In the genomic region with DNA sequence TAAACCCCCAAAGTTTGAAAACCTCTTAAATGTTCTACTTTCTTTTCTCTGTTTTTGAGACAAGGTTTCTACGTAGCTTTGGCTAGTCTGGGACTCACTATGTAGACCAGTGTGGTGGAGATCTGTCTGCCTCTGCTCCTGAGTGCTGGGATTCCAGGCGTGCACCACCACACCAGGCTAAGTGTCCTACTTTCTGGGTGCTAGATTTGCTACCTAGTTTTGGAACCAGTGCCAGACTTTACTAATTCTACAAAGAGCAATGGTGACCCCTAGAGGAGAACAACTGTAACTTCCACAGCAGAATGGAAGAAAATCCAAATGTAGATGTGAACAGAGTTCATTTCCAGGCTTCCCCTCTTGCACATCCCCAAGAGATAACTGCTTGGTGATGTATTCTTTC, we compare ENCODE assay signal across 11 mouse cellular contexts. TPM values are rescaled to one million over a fixed set of nuclear protein-coding genes. Genes with fewer than 3 reads are reported as not detected.
A peak's percentile ranks its signal among the peaks of the same experiment; 100 is the strongest.
DNase-seq lines count a peak whose midpoint lies in the region; ATAC-seq and TF ChIP-seq lines count a peak whose summit lies in the region.
"Had no signal": no experiment of that assay in that cellular context is flagged by ENCODE, and none has a peak within 500 bp of the region (broad histone marks: within the 10 kb centered on the region; RNA-seq: fewer than 3 reads in every experiment).

No protein-coding gene starts in this region.

- H3K27me3 ChIP-seq in heart, adult 2 months (ENCODE audit: control insufficient read depth, insufficient read depth, low read length) = no peaks in the 10 kb centered on the region
- H3K27me3 ChIP-seq: embryonic facial prominence, embryonic 13.5 days; limb, embryonic 12.5 days; stomach, embryonic 15.5 days had no signal

- TF ChIP-seq POLR2A in heart, adult 2 months (IDR thresholded peaks at IDR 0.05; ENCODE audit: insufficient read depth, low read depth, low read length) = no peak

- WGBS in heart, adult 2 months = 40% methylated on average over 2 of the region's 2 CpGs

- H3K4me1 ChIP-seq in heart, adult 2 months (ENCODE audit: control insufficient read depth, insufficient read depth, low read length) = peaks cover 2% of the 10 kb centered on the region
- H3K4me1 ChIP-seq: limb, embryonic 12.5 days; stomach, embryonic 15.5 days had no signal

- peak; percentile 100 for TF ChIP-seq CTCF in heart, adult 2 months (IDR thresholded peaks at IDR 0.05)

- H3K27ac ChIP-seq in heart, adult 2 months = no peak overlapping the region
- H3K27ac ChIP-seq: embryonic facial prominence, embryonic 13.5 days; limb, embryonic 12.5 days; stomach, embryonic 15.5 days had no signal

- no peak overlapping the region for H3K9ac ChIP-seq in heart, adult 2 months (ENCODE audit: low read depth, low read length)
- H3K9ac ChIP-seq: embryonic facial prominence, embryonic 13.5 days; limb, embryonic 12.5 days; stomach, embryonic 15.5 days had no signal

- peak; percentile 89 for ATAC-seq in common myeloid progenitor, adult 5-6 weeks (replicated peaks; ENCODE audit: low read depth, poor library complexity, severe bottlenecking)

- TF ChIP-seq EP300 in heart, adult 2 months (IDR thresholded peaks at IDR 0.05; ENCODE audit: insufficient read depth, low read depth, low read length) = 0 out of 2 replicates have a peak, but pooled peaks have one; percentile 26

- H3K4me3 ChIP-seq in heart, adult 2 months = no peak overlapping the region
- H3K4me3 ChIP-seq: embryonic facial prominence, embryonic 13.5 days; limb, embryonic 12.5 days; stomach, embryonic 15.5 days had no signal

- intact Hi-C loops in heart, adult 2 months (cut with DNase I) = loop anchor here (1.0 to 5.0 kb wide), 3 partner anchors 86 to 191 kb away; a partner anchor contains a TSS
- intact Hi-C loops in heart, postnatal 25 days (cut with DNase I) = loop anchor here (1.0 to 10.0 kb wide), 3 partner anchors 87 to 191 kb away; a partner anchor contains a TSS
- intact Hi-C loops in left cerebral cortex, postnatal 14 days (cut with DNase I) = loop anchor here (1.0 to 10.0 kb wide), 2 partner anchors 87 to 167 kb away; a partner anchor contains a TSS

- DNase-seq in heart, adult 2 months = peak; percentile 14 to 39
- no peak for DNase-seq in heart, postnatal 25 days (ENCODE audit: low spot score)
- peak; percentile 75 for DNase-seq in 3T3-L1 (ENCODE audit: low read depth, low spot score)
- DNase-seq in Muller cell, postnatal 12 days (ENCODE audit: inconsistent ontology term) = peak; percentile 71
- peak; percentile 31 to 68 for DNase-seq in left cerebral cortex, postnatal 14 days (ENCODE audit: low spot score in 2 of 2)
- DNase-seq in thymus, postnatal 14 days = peak; percentile 47
- no peak for DNase-seq in gastrocnemius, postnatal 25 days

- no peaks in the 10 kb centered on the region for H3K36me3 ChIP-seq in heart, adult 2 months (ENCODE audit: control insufficient read depth, insufficient read depth, low read length)
- H3K36me3 ChIP-seq: stomach, embryonic 15.5 days had no signal

- H3K79me2 ChIP-seq in heart, adult 2 months (replicated peaks; ENCODE audit: control insufficient read depth, insufficient read depth, low read length) = no peaks in the 10 kb centered on the region

RNA-seq across cellular contexts. Expression of a gene that starts 6.4 kb away (rescaled TPM):
- total RNA-seq in heart, adult 2 months (2021) = 10 to 100 TPM; 23.0 to 24.5 TPM
- polyA plus RNA-seq in heart, adult 2 months (2012; rRNA removed) = 4.3 and 7.1 TPM in 2 replicates
- total RNA-seq in heart, postnatal 25 days (2021) = 10 to 100 TPM; 20.5 to 26.0 TPM
- 19.6 and 35.9 TPM in 2 replicates for total RNA-seq in common myeloid progenitor, adult 5-6 weeks (2017)
- 10 to 100 TPM; 34.3 to 37.3 TPM for total RNA-seq in left cerebral cortex, postnatal 14 days (2021)
- total RNA-seq in gastrocnemius, postnatal 25 days (2021) = 10 to 100 TPM; 17.0 to 22.2 TPM

RNA-seq across cellular contexts. Expression of a gene that starts 52.5 kb away (rescaled TPM):
- 10 to 100 TPM; 46.0 to 57.4 TPM for total RNA-seq in heart, adult 2 months (2021)
- 10.9 and 15.8 TPM in 2 replicates for polyA plus RNA-seq in heart, adult 2 months (2012; rRNA removed)
- total RNA-seq in heart, postnatal 25 days (2021) = 10 to 100 TPM; 52.2 to 54.5 TPM
- 10.9 and 11.8 TPM in 2 replicates for total RNA-seq in common myeloid progenitor, adult 5-6 weeks (2017)
- 10 to 100 TPM; 18.2 to 22.3 TPM for total RNA-seq in left cerebral cortex, postnatal 14 days (2021)
- total RNA-seq in gastrocnemius, postnatal 25 days (2021) = 10 to 100 TPM; 52.5 to 54.4 TPM

RNA-seq across cellular contexts. Expression of a gene that starts 56.0 kb away (rescaled TPM):
- 10 to 100 TPM; 65.4 to 67.5 TPM for total RNA-seq in heart, adult 2 months (2021)
- polyA plus RNA-seq in heart, adult 2 months (2012; rRNA removed) = 82.8 and 110 TPM in 2 replicates
- total RNA-seq in heart, postnatal 25 days (2021) = 10 to 100 TPM; 76.4 to 89.1 TPM
- total RNA-seq in common myeloid progenitor, adult 5-6 weeks (2017) = 28.9 and 33.8 TPM in 2 replicates
- total RNA-seq in left cerebral cortex, postnatal 14 days (2021) = 10 to 100 TPM; 67.5 to 69.7 TPM
- 10 to 100 TPM; 23.2 to 39.8 TPM for total RNA-seq in gastrocnemius, postnatal 25 days (2021)

Comparison
In these comparisons a context has a peak if more than half of its experiments do, and no peak if none do; other contexts are left out.
1. DNase-seq: peak in heart, adult 2 months (2 of 2), 3T3-L1 (single experiment), Muller cell, postnatal 12 days (single experiment), left cerebral cortex, postnatal 14 days (2 of 2) and thymus, postnatal 14 days (single experiment); none in heart, postnatal 25 days (single experiment) and gastrocnemius, postnatal 25 days (single experiment).